Mouse (Mus musculus): ENCODE measurements around the gene Egln1. TPM values are rescaled to one million over a fixed set of nuclear protein-coding genes. Genes with fewer than 3 reads are reported as not detected.
A peak's percentile ranks its signal among the peaks of the same experiment; 100 is the strongest.

Gene Egln1
- 10.6 and 20.1 TPM in 2 replicates for polyA plus RNA-seq (2012; rRNA removed)

DNA sequence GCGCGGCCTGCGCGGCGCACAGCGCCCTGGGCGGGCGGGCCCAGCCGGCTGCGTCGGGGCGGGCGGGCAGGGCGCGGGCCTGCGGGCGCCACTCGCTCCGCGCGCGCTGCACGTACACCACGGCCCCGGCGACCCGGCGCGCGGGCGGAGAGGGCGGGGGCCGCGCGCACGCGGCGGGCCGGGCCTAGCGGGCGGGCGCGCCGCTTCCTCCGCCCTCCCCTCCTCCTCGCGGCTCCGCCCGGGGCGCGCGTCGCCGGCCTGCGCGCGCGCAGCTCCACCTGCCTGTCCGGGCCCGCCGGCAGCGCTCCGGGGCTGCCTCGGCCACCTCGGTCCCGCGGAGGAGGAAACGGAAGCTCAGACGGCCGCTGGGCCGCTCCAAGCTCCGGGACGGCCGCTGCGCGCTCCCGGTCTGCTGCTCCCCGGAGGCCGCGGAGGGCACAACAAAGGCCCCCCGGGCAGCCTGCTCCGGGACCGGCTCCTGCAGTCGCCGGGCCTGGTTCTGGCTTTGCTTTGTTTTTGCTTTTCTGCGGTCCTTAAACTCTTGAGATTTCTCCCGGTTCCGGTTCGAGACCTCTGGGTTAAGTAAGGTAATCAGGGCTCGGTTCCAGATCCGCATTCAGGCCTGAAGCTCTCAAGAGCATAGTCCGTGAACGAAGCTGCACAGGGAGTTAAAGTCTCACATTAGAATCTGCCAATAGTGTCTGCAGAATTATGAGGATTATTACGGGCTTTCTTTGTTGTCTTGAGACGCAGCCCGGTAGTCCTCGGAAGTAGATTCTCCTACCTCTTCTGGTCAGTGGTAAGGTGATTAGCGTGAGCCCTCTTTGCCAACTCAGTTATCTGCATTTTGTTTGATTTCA is at the start of gene Egln1:
Gene Egln1, minus strand, starts transcription at position 116 of the 860 bp plus-strand sequence.
- 5% methylated on average over 83 of the region's 98 CpGs for WGBS
- no peaks in the 10 kb centered on the region for H3K27me3 ChIP-seq (ENCODE audit: control insufficient read depth, insufficient read depth, low read length)
- H3K36me3 ChIP-seq (ENCODE audit: control insufficient read depth, insufficient read depth, low read length), result no peaks in the 10 kb centered on the region
- H3K4me3 ChIP-seq (ENCODE audit: low read depth, low read length), result peak within 1 kb of the TSS; percentile 97
- H3K27ac ChIP-seq (ENCODE audit: insufficient read depth, low read depth, low read length), result peak within 1 kb of the TSS; percentile 95
- peaks cover 29% of the 10 kb centered on the region for H3K4me1 ChIP-seq (ENCODE audit: control insufficient read depth, insufficient read depth, insufficient read length, low read length)
- TF ChIP-seq CTCF (IDR thresholded peaks at IDR 0.05; ENCODE audit: extremely low read depth, insufficient read length, insufficient replicate concordance, low read depth, low read length), result no peak
- peak; percentile 96 for TF ChIP-seq POLR2A (IDR thresholded peaks at IDR 0.05; ENCODE audit: low read depth, low read length)

- WGBS, result 39% methylated on average over 2 of the region's 2 CpGs
Observed at GRCm38 (mm10) chr8:124995776-124996175, 46.7 kb upstream of the Egln1 start.

GRCm38 (mm10) chr8:124991668-124991926 is 42.5 kb upstream of the Egln1 start:
- no peaks in the 10 kb centered on the region for H3K36me3 ChIP-seq (ENCODE audit: control insufficient read depth, insufficient read depth, low read length)
- H3K4me1 ChIP-seq (ENCODE audit: control insufficient read depth, insufficient read depth, insufficient read length, low read length), result 0 out of 2 replicates have a peak, but pooled peaks cover 2% of the 10 kb centered on the region
- 22% methylated on average over 6 of the region's 6 CpGs for WGBS
- no peak for TF ChIP-seq POLR2A (IDR thresholded peaks at IDR 0.05; ENCODE audit: low read depth, low read length)
- TF ChIP-seq CTCF (IDR thresholded peaks at IDR 0.05; ENCODE audit: extremely low read depth, insufficient read length, insufficient replicate concordance, low read depth, low read length), result no peak
- H3K4me3 ChIP-seq (ENCODE audit: low read depth, low read length), result no peak overlapping the region
- no peaks in the 10 kb centered on the region; the same call in 1 of the 2 replicates for H3K27me3 ChIP-seq (ENCODE audit: control insufficient read depth, insufficient read depth, low read length)
- no peak overlapping the region for H3K27ac ChIP-seq (ENCODE audit: insufficient read depth, low read depth, low read length)

More at GRCm38 (mm10) chr8:124995776-124996175, 46.7 kb upstream of the Egln1 start:
- no peak for TF ChIP-seq POLR2A (IDR thresholded peaks at IDR 0.05; ENCODE audit: low read depth, low read length)
- no peak for TF ChIP-seq CTCF (IDR thresholded peaks at IDR 0.05; ENCODE audit: extremely low read depth, insufficient read length, insufficient replicate concordance, low read depth, low read length)
- Histone ChIP-seq H3K27ac (ENCODE audit: insufficient read depth, low read depth, low read length) (no peak overlapping the region), H3K36me3 (ENCODE audit: control insufficient read depth, insufficient read depth, low read length) (no peaks in the 10 kb centered on the region), H3K27me3 (ENCODE audit: control insufficient read depth, insufficient read depth, low read length) (no peaks in the 10 kb centered on the region), H3K4me1 (ENCODE audit: control insufficient read depth, insufficient read depth, insufficient read length, low read length) (0 out of 2 replicates have a peak, but pooled peaks cover 2% of the 10 kb centered on the region), H3K4me3 (ENCODE audit: low read depth, low read length) (no peak overlapping the region)

DNA sequence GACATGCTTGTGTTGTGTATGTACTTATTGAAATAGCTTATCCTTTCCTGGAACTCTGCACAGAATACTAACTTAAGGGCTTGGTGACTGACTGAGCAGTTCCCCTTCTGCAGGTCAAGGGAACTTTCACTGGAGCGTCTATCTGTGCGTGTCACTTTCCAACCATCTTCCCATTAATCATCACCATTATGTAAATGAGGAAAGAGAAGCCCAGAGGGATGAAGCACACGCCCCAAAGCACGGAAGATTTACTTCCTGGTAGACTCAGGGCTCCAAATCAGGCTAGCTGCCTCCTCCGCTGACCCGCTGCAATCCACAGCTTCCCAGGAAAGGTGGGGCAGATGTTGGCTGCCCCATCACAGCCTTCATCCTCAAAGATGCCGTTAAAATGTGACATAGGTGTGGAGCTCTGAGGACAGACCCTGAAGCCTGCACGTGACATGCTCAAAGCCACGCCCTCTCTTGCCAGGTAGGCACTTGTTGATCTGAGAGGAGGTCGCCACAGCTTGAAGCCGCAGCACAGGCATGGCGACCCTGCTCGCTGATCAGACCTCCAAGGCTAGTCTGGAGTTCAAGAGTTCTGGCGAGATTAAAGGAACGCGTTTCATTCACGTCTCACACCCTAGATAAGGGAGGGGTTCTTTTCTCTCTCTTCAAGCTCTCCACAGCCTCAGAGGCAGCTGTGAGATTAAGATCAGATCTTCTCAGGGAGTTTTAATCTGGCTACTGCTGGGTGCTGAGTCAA is 42.0 kb upstream of the Egln1 start:
- H3K27ac ChIP-seq (ENCODE audit: insufficient read depth, low read depth, low read length), result no peak overlapping the region
- no peaks in the 10 kb centered on the region for H3K36me3 ChIP-seq (ENCODE audit: control insufficient read depth, insufficient read depth, low read length)
- TF ChIP-seq CTCF (IDR thresholded peaks at IDR 0.05; ENCODE audit: extremely low read depth, insufficient read length, insufficient replicate concordance, low read depth, low read length) (no peak), POLR2A (IDR thresholded peaks at IDR 0.05; ENCODE audit: low read depth, low read length) (no peak)
- H3K27me3 ChIP-seq (ENCODE audit: control insufficient read depth, insufficient read depth, low read length), result no peaks in the 10 kb centered on the region; the same call in 1 of the 2 replicates
- 8% methylated on average over 17 of the region's 17 CpGs for WGBS
- H3K4me1 ChIP-seq (ENCODE audit: control insufficient read depth, insufficient read depth, insufficient read length, low read length), result 0 out of 2 replicates have a peak, but pooled peaks cover 2% of the 10 kb centered on the region
- peak overlapping the region; percentile 60 for H3K4me3 ChIP-seq (ENCODE audit: low read depth, low read length)

DNA sequence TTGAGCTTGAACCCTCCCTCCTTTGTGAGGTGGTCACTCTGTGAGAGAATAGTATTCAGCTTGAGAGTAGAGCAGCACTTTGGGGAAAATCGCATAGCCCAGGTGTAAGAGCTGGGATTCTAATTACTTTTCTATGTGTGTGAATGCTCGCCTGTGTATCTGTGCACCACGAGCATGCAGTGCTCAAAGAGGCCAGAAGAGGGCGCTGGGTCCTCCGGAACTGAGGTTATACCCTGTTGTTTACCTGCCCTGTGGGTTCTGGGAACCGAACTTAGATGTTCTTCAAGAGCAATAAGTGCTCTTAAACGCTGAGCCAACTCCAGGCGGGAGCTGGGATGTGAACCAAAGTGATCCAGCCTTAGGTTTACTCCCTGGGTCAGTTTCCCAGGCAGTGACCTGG is 31.7 kb upstream of the Egln1 start:
- H3K4me1 ChIP-seq (ENCODE audit: control insufficient read depth, insufficient read depth, insufficient read length, low read length), result no peaks in the 10 kb centered on the region
- H3K4me3 ChIP-seq (ENCODE audit: low read depth, low read length), result no peak overlapping the region
- no peak overlapping the region for H3K27ac ChIP-seq (ENCODE audit: insufficient read depth, low read depth, low read length)
- TF ChIP-seq POLR2A (IDR thresholded peaks at IDR 0.05; ENCODE audit: low read depth, low read length) (no peak), CTCF (IDR thresholded peaks at IDR 0.05; ENCODE audit: extremely low read depth, insufficient read length, insufficient replicate concordance, low read depth, low read length) (no peak)
- 82% methylated on average over 8 of the region's 8 CpGs for WGBS
- H3K27me3 ChIP-seq (ENCODE audit: control insufficient read depth, insufficient read depth, low read length), result no peaks in the 10 kb centered on the region
- no peaks in the 10 kb centered on the region for H3K36me3 ChIP-seq (ENCODE audit: control insufficient read depth, insufficient read depth, low read length)

DNA sequence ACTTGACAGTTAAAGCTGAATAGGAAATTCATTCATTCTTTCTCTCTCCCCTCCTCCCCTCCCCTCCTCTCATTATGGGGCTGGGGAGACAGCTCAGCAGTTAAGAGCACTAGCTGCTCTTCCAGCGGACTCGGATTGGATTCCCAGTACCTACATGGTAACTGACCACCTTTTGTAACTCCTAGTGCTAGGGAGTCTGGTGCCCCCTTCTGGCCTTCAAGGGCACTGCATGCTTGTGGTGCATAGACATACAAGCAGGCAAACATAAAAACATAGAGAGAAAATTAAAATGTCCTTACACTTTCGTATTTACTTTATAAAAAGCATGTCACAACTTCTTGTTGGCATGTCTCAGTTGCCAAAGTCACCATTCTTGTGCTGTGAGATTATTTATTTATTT is 30.9 kb upstream of the Egln1 start:
- H3K27me3 ChIP-seq (ENCODE audit: control insufficient read depth, insufficient read depth, low read length), result no peaks in the 10 kb centered on the region
- no peak overlapping the region for H3K27ac ChIP-seq (ENCODE audit: insufficient read depth, low read depth, low read length)
- no peak for TF ChIP-seq POLR2A (IDR thresholded peaks at IDR 0.05; ENCODE audit: low read depth, low read length)
- peak; percentile 35; the same call in 1 of the 2 replicates for TF ChIP-seq CTCF (IDR thresholded peaks at IDR 0.05; ENCODE audit: extremely low read depth, insufficient read length, insufficient replicate concordance, low read depth, low read length)
- no peak overlapping the region for H3K4me3 ChIP-seq (ENCODE audit: low read depth, low read length)
- WGBS, result 95% methylated on average over 3 of the region's 3 CpGs
- no peaks in the 10 kb centered on the region for H3K36me3 ChIP-seq (ENCODE audit: control insufficient read depth, insufficient read depth, low read length)
- no peaks in the 10 kb centered on the region for H3K4me1 ChIP-seq (ENCODE audit: control insufficient read depth, insufficient read depth, insufficient read length, low read length)

DNA sequence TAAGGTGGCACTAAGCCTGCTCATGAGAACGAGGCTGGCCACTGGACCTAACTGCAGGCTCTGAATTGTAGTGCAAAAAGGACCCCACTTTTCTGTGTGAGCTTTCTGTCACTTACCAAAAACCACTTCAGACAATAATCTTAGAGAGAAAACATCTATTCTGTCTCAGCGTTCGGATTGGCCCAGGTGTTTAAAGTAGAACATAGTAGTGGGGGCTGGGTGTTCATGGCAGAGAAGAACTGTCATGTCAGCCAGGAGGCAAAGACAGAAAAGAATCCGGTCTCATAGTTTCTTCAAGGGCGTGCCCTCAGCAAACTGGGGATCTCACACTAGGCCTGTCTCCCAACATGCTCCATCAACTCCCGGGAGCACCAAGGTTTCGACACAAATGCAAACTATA is 28.9 kb upstream of the Egln1 start:
- Histone ChIP-seq H3K36me3 (ENCODE audit: control insufficient read depth, insufficient read depth, low read length) (no peaks in the 10 kb centered on the region), H3K4me3 (ENCODE audit: low read depth, low read length) (no peak overlapping the region), H3K27me3 (ENCODE audit: control insufficient read depth, insufficient read depth, low read length) (no peaks in the 10 kb centered on the region), H3K27ac (ENCODE audit: insufficient read depth, low read depth, low read length) (no peak overlapping the region), H3K4me1 (ENCODE audit: control insufficient read depth, insufficient read depth, insufficient read length, low read length) (no peaks in the 10 kb centered on the region)
- TF ChIP-seq POLR2A (IDR thresholded peaks at IDR 0.05; ENCODE audit: low read depth, low read length) (no peak), CTCF (IDR thresholded peaks at IDR 0.05; ENCODE audit: extremely low read depth, insufficient read length, insufficient replicate concordance, low read depth, low read length) (no peak)
- 72% methylated on average over 7 of the region's 7 CpGs for WGBS
